Mouse (Mus musculus) kidney, postnatal 14 days (tissue): ENCODE results near the gene Ccdc78.
A peak's percentile ranks its signal among the peaks of the same experiment; 100 is the strongest.
"Not testable (repeated sequence)": the region's sequence is repeated elsewhere in the genome, so short reads cannot be mapped to it uniquely, and the experiment has no call there.

ENCODE experiments used
- DNase-seq: peaks from one replicate; pipeline ENCODE4 v3.0.0; 2022; ENCODE audit warnings: mixed read lengths

The Ccdc78 gene

GRCm38 (mm10) chr17:25783861-25784574, 2.4 kb upstream of the Ccdc78 start:
- no peak for DNase-seq

- peak; percentile 98 for DNase-seq
These were observed 1.1 kb upstream of the Ccdc78 start, which contains the start of gene Haghl for GRCm38 (mm10) chr17:25785281-25785745. Haghl (minus strand) TSS chr17:25785673.

- DNase-seq: no peak
These were observed 563 bp downstream of the Ccdc78 start for GRCm38 (mm10) chr17:25786781-25787504.

GRCm38 (mm10) chr17:25791320-25791842, 5.0 kb downstream of the Ccdc78 start:
- no peak for DNase-seq

- peak; percentile 88 for DNase-seq
These were observed 5.6 kb downstream of the Ccdc78 start for GRCm38 (mm10) chr17:25791843-25792527.

- peak; percentile 92 for DNase-seq
These were observed 6.2 kb downstream of the Ccdc78 start, which contains the start of gene Fam173a for GRCm38 (mm10) chr17:25792615-25793014. Fam173a (minus strand) TSS chr17:25792901.

- DNase-seq: no peak
These were observed 7.8 kb downstream of the Ccdc78 start for GRCm38 (mm10) chr17:25794197-25794596.

- DNase-seq: no peak
These were observed 8.6 kb downstream of the Ccdc78 start for GRCm38 (mm10) chr17:25794998-25795397.

GRCm38 (mm10) chr17:25795609-25796092, 9.3 kb downstream of the Ccdc78 start, which contains the start of gene AC134908.4:
AC134908.4 (minus strand) TSS chr17:25795659.
- DNase-seq: peak; percentile 80

GRCm38 (mm10) chr17:25796211-25796771, 9.9 kb downstream of the Ccdc78 start:
- DNase-seq: peak; percentile 54

GRCm38 (mm10) chr17:25796951-25797369, 10.6 kb downstream of the Ccdc78 start, which contains the start of gene Metrn:
Metrn (minus strand) TSS chr17:25797136.
- peak; percentile 93 for DNase-seq

- DNase-seq: peak; percentile 81
These were observed 14.6 kb downstream of the Ccdc78 start for GRCm38 (mm10) chr17:25801029-25801428.

GRCm38 (mm10) chr17:25802825-25803517, 16.6 kb downstream of the Ccdc78 start:
- DNase-seq: no peak

- no peak for DNase-seq
These were observed 20.1 kb downstream of the Ccdc78 start for GRCm38 (mm10) chr17:25806507-25806906.

GRCm38 (mm10) chr17:25807452-25807851, 21.1 kb downstream of the Ccdc78 start:
- not testable (repeated sequence) for DNase-seq

GRCm38 (mm10) chr17:25808028-25808427, 21.6 kb downstream of the Ccdc78 start:
- DNase-seq: no peak

- DNase-seq: peak; percentile 84
These were observed 22.6 kb downstream of the Ccdc78 start, which contains the start of gene Fbxl16 for GRCm38 (mm10) chr17:25808789-25809605. Fbxl16 (plus strand) TSS chr17:25809085.

GRCm38 (mm10) chr17:25809606-25810340, 23.4 kb downstream of the Ccdc78 start:
- DNase-seq: no peak

GRCm38 (mm10) chr17:25810890-25811289, 24.5 kb downstream of the Ccdc78 start:
- no peak for DNase-seq

- DNase-seq: peak; percentile 90
These were observed 27.1 kb downstream of the Ccdc78 start for GRCm38 (mm10) chr17:25813471-25813870.
